Mouse (Mus musculus): ENCODE results near the gene Spata17. TPM values are rescaled to one million over a fixed set of nuclear protein-coding genes. Genes with fewer than 3 reads are reported as not detected.

Spata17 gene
- polyA plus RNA-seq, 1 experiment from 2014 or later: 0.98 TPM

- no peak for ATAC-seq (replicated peaks; ENCODE audit: extremely low read depth, insufficient read depth, low FRiP score)
- Histone ChIP-seq H3K9me3 (replicated peaks; ENCODE audit: control insufficient read depth, low read length) (0 out of 2 replicates have a peak, but pooled peaks cover 4% of the 10 kb centered on the region), H3K27ac (ENCODE audit: low read length) (no peak overlapping the region), H3K4me2 (ENCODE audit: low read depth, low read length) (no peak overlapping the region), H3K4me1 (ENCODE audit: control insufficient read depth, insufficient read depth, low read length) (no peaks in the 10 kb centered on the region; the same call in 1 of the 2 replicates), H3K27me3 (ENCODE audit: control insufficient read depth, insufficient read depth, low read length) (no peaks in the 10 kb centered on the region), H3K9ac (ENCODE audit: low read length) (no peak overlapping the region), H3K36me3 (ENCODE audit: control insufficient read depth, insufficient read depth) (no peaks in the 10 kb centered on the region), H3K4me3 (ENCODE audit: low read length) (no peak overlapping the region)
- WGBS: 52% methylated on average over 6 of the region's 6 CpGs
Measured at GRCm38 (mm10) chr1:187044726-187045125, 170.5 kb downstream of the Spata17 start.

- no peaks in the 10 kb centered on the region for H3K27me3 ChIP-seq (ENCODE audit: control insufficient read depth, insufficient read depth, low read length)
- WGBS: 69% methylated on average over 4 of the region's 4 CpGs
Measured at GRCm38 (mm10) chr1:187039801-187040200, 175.5 kb downstream of the Spata17 start.

GRCm38 (mm10) chr1:187035785-187036184 lies 179.5 kb downstream of the Spata17 start:
- H3K4me3 ChIP-seq (ENCODE audit: low read length): no peak overlapping the region
- H3K4me2 ChIP-seq (ENCODE audit: low read depth, low read length): no peak overlapping the region
- ATAC-seq (replicated peaks; ENCODE audit: extremely low read depth, insufficient read depth, low FRiP score): no peak
- no peak overlapping the region for H3K27ac ChIP-seq (ENCODE audit: low read length)
- H3K9ac ChIP-seq (ENCODE audit: low read length): no peak overlapping the region
- no peaks in the 10 kb centered on the region for H3K36me3 ChIP-seq (ENCODE audit: control insufficient read depth, insufficient read depth)
- no peaks in the 10 kb centered on the region for H3K9me3 ChIP-seq (replicated peaks; ENCODE audit: control insufficient read depth, low read length)
- WGBS: 76% methylated on average over 4 of the region's 4 CpGs
- H3K27me3 ChIP-seq (ENCODE audit: control insufficient read depth, insufficient read depth, low read length): no peaks in the 10 kb centered on the region
- no peaks in the 10 kb centered on the region for H3K4me1 ChIP-seq (ENCODE audit: control insufficient read depth, insufficient read depth, low read length)

More at GRCm38 (mm10) chr1:187039801-187040200, 175.5 kb downstream of the Spata17 start:
- no peak overlapping the region for H3K9ac ChIP-seq (ENCODE audit: low read length)
- H3K27ac ChIP-seq (ENCODE audit: low read length): no peak overlapping the region
- H3K4me1 ChIP-seq (ENCODE audit: control insufficient read depth, insufficient read depth, low read length): no peaks in the 10 kb centered on the region
- 0 out of 2 replicates have a peak, but pooled peaks cover 4% of the 10 kb centered on the region for H3K9me3 ChIP-seq (replicated peaks; ENCODE audit: control insufficient read depth, low read length)
- H3K4me3 ChIP-seq (ENCODE audit: low read length): no peak overlapping the region
- no peaks in the 10 kb centered on the region for H3K36me3 ChIP-seq (ENCODE audit: control insufficient read depth, insufficient read depth)
- ATAC-seq (replicated peaks; ENCODE audit: extremely low read depth, insufficient read depth, low FRiP score): no peak
- no peak overlapping the region for H3K4me2 ChIP-seq (ENCODE audit: low read depth, low read length)

- Histone ChIP-seq H3K4me3 (ENCODE audit: low read length) (no peak overlapping the region), H3K27me3 (ENCODE audit: control insufficient read depth, insufficient read depth, low read length) (no peaks in the 10 kb centered on the region), H3K27ac (ENCODE audit: low read length) (no peak overlapping the region), H3K9me3 (replicated peaks; ENCODE audit: control insufficient read depth, low read length) (no peaks in the 10 kb centered on the region), H3K4me1 (ENCODE audit: control insufficient read depth, insufficient read depth, low read length) (no peaks in the 10 kb centered on the region), H3K36me3 (ENCODE audit: control insufficient read depth, insufficient read depth) (no peaks in the 10 kb centered on the region), H3K4me2 (ENCODE audit: low read depth, low read length) (no peak overlapping the region), H3K9ac (ENCODE audit: low read length) (no peak overlapping the region)
- ATAC-seq (replicated peaks; ENCODE audit: extremely low read depth, insufficient read depth, low FRiP score): no peak
- 28% methylated on average over 6 of the region's 6 CpGs for whole genome bisulfite sequencing
Measured at GRCm38 (mm10) chr1:187031796-187032195, 183.5 kb downstream of the Spata17 start.

GRCm38 (mm10) chr1:187028841-187029240 lies 186.4 kb downstream of the Spata17 start:
- H3K27ac ChIP-seq (ENCODE audit: low read length): no peak overlapping the region
- 67% methylated on average over 6 of the region's 6 CpGs for WGBS
- no peak for ATAC-seq (replicated peaks; ENCODE audit: extremely low read depth, insufficient read depth, low FRiP score)

GRCm38 (mm10) chr1:187020011-187020410 lies 195.3 kb downstream of the Spata17 start:
- Histone ChIP-seq H3K4me2 (ENCODE audit: low read depth, low read length) (no peak overlapping the region), H3K27me3 (ENCODE audit: control insufficient read depth, insufficient read depth, low read length) (no peaks in the 10 kb centered on the region), H3K9ac (ENCODE audit: low read length) (no peak overlapping the region), H3K36me3 (ENCODE audit: control insufficient read depth, insufficient read depth) (no peaks in the 10 kb centered on the region), H3K9me3 (replicated peaks; ENCODE audit: control insufficient read depth, low read length) (no peaks in the 10 kb centered on the region), H3K27ac (ENCODE audit: low read length) (no peak overlapping the region), H3K4me1 (ENCODE audit: control insufficient read depth, insufficient read depth, low read length) (no peaks in the 10 kb centered on the region), H3K4me3 (ENCODE audit: low read length) (no peak overlapping the region)
- WGBS: 63% methylated on average over 7 of the region's 7 CpGs
- no peak for ATAC-seq (replicated peaks; ENCODE audit: extremely low read depth, insufficient read depth, low FRiP score)

More at GRCm38 (mm10) chr1:187028841-187029240, 186.4 kb downstream of the Spata17 start:
- no peaks in the 10 kb centered on the region for H3K36me3 ChIP-seq (ENCODE audit: control insufficient read depth, insufficient read depth)
- no peak overlapping the region for H3K9ac ChIP-seq (ENCODE audit: low read length)
- H3K4me1 ChIP-seq (ENCODE audit: control insufficient read depth, insufficient read depth, low read length): no peaks in the 10 kb centered on the region
- no peaks in the 10 kb centered on the region for H3K9me3 ChIP-seq (replicated peaks; ENCODE audit: control insufficient read depth, low read length)
- no peak overlapping the region for H3K4me3 ChIP-seq (ENCODE audit: low read length)
- H3K27me3 ChIP-seq (ENCODE audit: control insufficient read depth, insufficient read depth, low read length): no peaks in the 10 kb centered on the region
- no peak overlapping the region for H3K4me2 ChIP-seq (ENCODE audit: low read depth, low read length)

- ATAC-seq (replicated peaks; ENCODE audit: extremely low read depth, insufficient read depth, low FRiP score): no peak
- H3K9ac ChIP-seq (ENCODE audit: low read length): no peak overlapping the region
- H3K27ac ChIP-seq (ENCODE audit: low read length): no peak overlapping the region
- WGBS: 51% methylated on average over 4 of the region's 4 CpGs
- no peaks in the 10 kb centered on the region for H3K4me1 ChIP-seq (ENCODE audit: control insufficient read depth, insufficient read depth, low read length)
- no peaks in the 10 kb centered on the region for H3K27me3 ChIP-seq (ENCODE audit: control insufficient read depth, insufficient read depth, low read length)
- no peak overlapping the region for H3K4me3 ChIP-seq (ENCODE audit: low read length)
- no peaks in the 10 kb centered on the region for H3K9me3 ChIP-seq (replicated peaks; ENCODE audit: control insufficient read depth, low read length)
- no peaks in the 10 kb centered on the region for H3K36me3 ChIP-seq (ENCODE audit: control insufficient read depth, insufficient read depth)
- no peak overlapping the region for H3K4me2 ChIP-seq (ENCODE audit: low read depth, low read length)
Measured at GRCm38 (mm10) chr1:187016116-187016515, 199.1 kb downstream of the Spata17 start.

- no peak for ATAC-seq (replicated peaks; ENCODE audit: extremely low read depth, insufficient read depth, low FRiP score)
- Histone ChIP-seq H3K27me3 (ENCODE audit: control insufficient read depth, insufficient read depth, low read length) (no peaks in the 10 kb centered on the region), H3K9ac (ENCODE audit: low read length) (no peak overlapping the region), H3K4me3 (ENCODE audit: low read length) (no peak overlapping the region), H3K27ac (ENCODE audit: low read length) (no peak overlapping the region), H3K9me3 (replicated peaks; ENCODE audit: control insufficient read depth, low read length) (no peaks in the 10 kb centered on the region), H3K4me2 (ENCODE audit: low read depth, low read length) (no peak overlapping the region), H3K4me1 (ENCODE audit: control insufficient read depth, insufficient read depth, low read length) (no peaks in the 10 kb centered on the region), H3K36me3 (ENCODE audit: control insufficient read depth, insufficient read depth) (no peaks in the 10 kb centered on the region)
- WGBS: 67% methylated on average over 1 of the region's 1 CpGs
Measured at GRCm38 (mm10) chr1:187015673-187016072, 199.6 kb downstream of the Spata17 start.

- H3K9ac ChIP-seq (ENCODE audit: low read length): no peak overlapping the region
- H3K36me3 ChIP-seq (ENCODE audit: control insufficient read depth, insufficient read depth): no peaks in the 10 kb centered on the region
- no peaks in the 10 kb centered on the region for H3K4me1 ChIP-seq (ENCODE audit: control insufficient read depth, insufficient read depth, low read length)
- H3K9me3 ChIP-seq (replicated peaks; ENCODE audit: control insufficient read depth, low read length): no peaks in the 10 kb centered on the region
- no peaks in the 10 kb centered on the region for H3K27me3 ChIP-seq (ENCODE audit: control insufficient read depth, insufficient read depth, low read length)
- H3K27ac ChIP-seq (ENCODE audit: low read length): no peak overlapping the region
- 89% methylated on average over 2 of the region's 2 CpGs for WGBS
- no peak overlapping the region for H3K4me2 ChIP-seq (ENCODE audit: low read depth, low read length)
- ATAC-seq (replicated peaks; ENCODE audit: extremely low read depth, insufficient read depth, low FRiP score): no peak
- H3K4me3 ChIP-seq (ENCODE audit: low read length): no peak overlapping the region
Measured at GRCm38 (mm10) chr1:187014141-187014540, 201.1 kb downstream of the Spata17 start.
